Mouse (Mus musculus): ENCODE measurements at regions not wholly inside any gene's neighbourhood (a gene's known extent, or its start where the extent isn't known, plus 50 kb on each side); places are given as distances from the start of the nearest gene placed in this dataset.

DNA sequence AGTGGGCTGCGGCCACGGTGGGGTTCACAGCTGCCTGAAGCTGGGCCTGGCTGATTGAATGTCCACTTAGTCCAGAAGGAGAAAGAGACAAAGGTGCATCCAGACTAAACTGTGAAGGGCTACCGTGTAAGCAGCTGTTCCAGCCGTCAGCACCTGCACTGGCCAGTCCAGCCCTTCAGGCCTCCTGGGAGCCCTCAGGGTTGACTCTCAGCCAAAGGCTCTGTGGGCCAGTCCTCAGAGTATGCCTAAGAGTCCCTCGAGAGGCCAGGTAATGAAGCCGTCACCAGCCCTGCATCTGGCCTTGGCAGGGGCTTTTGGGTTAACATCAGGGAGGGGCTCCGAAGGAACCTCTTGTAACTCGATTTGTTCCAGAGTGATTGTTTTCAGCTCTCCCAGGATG is 187.4 kb downstream of the Gpd2 start:
- DNase-seq (ENCODE audit: low spot score in 2 of 2): no peak

GRCm38 (mm10) chr2:57425439-57425838 is 188.0 kb downstream of the Gpd2 start:
- no peak for DNase-seq (ENCODE audit: low spot score in 2 of 2)

GRCm38 (mm10) chr2:57450996-57451770 is 213.7 kb downstream of the Gpd2 start:
- peak in 1 of 2 experiments; percentile 76 for DNase-seq (ENCODE audit: low spot score in 2 of 2)

DNA sequence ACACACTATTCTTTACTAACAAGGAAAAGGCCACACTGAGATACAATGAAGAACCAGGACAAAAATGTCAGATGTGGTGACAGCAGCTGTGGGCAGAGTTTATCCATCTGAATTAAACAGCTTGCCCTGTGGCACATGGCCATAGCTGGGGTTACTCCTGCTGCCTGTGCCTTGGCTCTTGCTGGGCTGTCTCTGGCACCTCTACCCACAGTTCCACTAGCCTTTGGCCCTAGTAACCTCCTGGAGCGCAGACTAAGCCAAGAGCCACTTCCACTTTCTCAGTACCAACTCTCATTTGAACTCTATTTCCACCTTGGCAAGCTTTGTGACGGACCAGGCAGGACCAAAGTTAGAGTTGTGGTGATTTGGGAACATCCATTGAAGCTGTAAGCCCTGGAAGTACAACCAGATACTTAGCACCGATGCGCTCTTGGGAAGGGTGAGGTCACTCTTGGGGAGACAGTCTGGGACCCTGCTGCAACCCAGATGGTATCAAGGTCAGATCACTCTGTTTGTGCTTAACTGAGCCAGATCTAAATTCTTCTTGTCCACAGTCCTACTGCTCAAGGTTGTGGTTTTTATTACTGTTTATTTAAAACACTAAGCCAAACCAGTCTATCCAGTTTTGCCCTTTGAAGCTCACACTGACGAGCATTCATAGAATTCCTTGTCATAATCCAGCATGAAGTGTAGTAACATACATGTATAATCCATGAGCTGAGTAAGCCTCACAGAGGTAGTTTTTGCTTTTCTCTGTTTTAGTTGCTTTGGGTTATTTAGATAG is 216.7 kb downstream of the Gpd2 start:
- no peak for DNase-seq (ENCODE audit: low spot score in 2 of 2)

- DNase-seq (ENCODE audit: low spot score in 2 of 2): peak in 1 of 2 experiments; percentile 71
Measured at GRCm38 (mm10) chr2:57459901-57460300, 222.5 kb downstream of the Gpd2 start.

DNA sequence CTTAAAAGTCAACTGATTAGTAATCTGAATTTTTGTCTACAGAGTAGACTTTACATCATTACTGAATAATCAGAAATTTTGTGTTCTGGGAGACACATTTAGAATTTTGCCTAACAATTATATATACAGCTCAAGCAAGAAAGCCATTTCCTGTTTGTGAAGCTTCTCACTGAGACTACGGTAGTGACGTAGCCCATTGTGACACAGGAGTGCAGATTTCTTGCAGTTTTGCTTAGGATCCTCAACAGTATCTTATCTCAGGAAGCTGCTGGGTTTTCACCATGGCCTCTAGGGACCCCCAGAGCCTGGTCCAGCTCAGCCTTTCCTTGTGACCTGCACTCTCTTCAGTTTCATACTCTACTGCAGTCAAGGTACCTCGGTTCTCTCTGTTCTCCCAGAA is 236.4 kb downstream of the Gpd2 start:
- no peak for DNase-seq (ENCODE audit: low spot score in 2 of 2)

DNA sequence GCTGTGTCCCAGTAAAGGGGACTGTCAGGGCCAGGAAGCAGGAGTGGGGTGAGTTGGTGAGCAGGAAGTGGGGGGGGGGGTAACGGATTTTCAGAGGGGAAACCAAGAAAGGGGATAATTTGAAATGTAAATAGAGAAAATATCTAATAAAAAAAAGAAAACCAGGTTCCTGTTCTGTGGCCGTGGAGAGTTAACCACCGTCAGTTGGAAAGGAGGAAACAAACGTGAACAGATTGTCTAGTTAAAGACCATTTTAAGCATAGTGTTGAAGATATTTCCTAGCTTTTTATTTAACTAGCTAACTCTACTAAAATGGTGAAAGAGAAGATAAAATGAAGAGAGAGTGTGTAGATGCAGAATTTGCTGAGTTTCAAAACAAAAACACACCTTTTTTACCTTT is 254.7 kb downstream of the Gpd2 start:
- no peak for DNase-seq (ENCODE audit: low spot score in 2 of 2)

GRCm38 (mm10) chr2:57492914-57493621 is 255.6 kb downstream of the Gpd2 start:
- DNase-seq (ENCODE audit: low spot score in 2 of 2): no peak

DNA sequence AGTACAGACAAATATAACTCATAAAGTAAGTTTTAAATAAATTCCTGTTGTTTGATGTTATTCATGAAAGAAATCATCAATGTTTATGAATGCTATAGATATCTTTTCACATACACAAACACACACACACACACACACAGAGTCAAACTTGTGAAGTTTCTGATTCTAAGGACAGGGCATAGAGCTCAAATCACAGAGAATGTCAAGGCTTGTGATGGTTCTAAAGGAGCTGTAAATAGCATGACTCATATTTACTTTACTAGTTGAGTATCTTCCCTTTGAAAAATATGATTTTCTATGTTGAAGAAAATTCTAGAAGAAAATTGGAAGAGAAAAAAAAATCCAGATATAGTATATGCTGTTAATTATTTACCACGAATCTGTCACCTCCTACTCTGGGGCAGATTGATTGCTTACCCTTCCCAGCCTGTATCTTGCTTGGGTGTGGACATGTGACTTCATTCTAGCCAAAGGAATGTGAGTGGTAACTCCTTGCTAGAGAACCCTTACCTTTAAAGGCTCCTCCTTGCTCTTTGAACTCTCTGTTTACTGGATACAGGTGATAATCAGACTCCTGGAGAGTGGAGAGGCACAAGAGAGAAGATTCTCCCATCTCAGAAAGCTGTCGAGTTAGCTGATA is 259.0 kb downstream of the Gpd2 start:
- no peak for DNase-seq (ENCODE audit: low spot score in 2 of 2)

DNA sequence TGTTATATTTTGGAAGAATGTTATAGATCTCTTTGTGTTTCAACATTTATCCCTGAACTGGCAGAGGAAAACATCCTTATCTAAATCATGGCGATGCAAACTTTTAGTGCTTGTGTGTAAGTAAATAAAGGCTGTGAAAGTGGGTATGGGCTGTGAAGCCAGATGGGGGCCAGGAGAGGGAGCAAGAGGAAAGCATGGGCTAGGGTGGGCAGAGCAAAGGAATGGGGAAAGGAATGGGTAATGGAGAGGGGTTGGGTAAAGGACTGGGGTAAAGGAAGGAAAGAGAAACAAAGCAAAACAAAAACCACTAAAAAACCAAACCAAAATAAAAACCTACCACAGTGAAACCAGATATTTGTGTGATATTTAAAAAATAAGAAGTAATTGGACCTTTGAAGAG is 260.5 kb downstream of the Gpd2 start:
- no peak for DNase-seq (ENCODE audit: low spot score in 2 of 2)

DNA sequence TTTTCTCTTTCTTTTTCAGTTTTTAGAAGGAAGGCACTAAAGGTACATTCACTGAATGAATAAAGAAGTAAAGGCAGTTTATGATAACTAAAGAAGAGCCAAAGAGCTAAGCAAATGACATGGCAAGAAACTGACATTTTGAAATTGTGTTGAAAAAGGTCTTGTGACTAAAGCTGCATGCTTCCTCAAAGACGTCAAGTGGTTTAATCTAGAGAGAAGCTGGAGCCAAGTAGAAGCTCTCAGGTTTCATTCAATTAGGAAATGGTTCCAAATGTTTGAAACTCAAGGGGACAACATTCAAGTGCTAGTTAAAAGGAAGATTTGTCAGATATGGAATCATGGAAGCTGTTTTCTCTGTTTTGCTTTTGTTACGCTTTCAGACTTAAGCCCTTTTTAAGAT is 267.2 kb downstream of the Gpd2 start:
- no peak for DNase-seq (ENCODE audit: low spot score in 2 of 2)

DNA sequence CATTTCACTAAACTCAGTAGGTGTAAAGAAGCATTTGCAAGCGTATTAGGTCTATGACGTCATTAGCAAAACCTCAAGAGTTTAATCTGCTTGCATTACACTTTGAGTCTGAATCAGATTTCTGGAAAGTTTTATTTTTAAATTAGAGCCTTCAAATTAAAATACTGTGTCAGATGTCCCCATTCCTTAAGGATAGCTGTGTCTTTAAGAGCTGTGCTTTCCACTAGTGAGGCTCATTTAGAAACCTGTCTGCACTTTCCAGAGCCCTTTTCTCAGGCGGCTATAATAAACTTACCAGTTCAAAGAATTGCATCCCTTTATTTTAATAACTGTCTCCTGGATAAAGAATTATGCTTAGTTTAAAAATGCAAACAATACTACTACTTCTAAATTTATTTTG is 285.0 kb downstream of the Gpd2 start:
- DNase-seq (ENCODE audit: low spot score in 2 of 2): no peak

DNA sequence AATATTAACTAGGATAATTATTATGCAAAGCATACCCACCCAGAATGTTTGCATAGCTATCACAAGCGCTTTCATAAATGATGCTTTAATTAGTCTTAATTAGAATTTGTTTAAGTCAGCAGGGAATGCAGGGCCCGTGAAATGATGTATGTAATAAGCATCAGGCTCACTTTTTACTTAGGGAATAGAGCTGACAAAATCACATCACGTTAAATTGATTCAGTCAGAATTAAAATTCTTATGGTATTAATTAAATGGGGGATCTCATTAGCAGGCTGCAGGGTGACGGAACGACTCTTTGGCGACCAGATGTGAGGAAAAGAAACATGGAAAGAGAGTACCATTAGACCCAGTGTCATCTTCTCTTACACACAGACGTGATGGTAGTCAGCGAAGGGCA is 285.5 kb downstream of the Gpd2 start:
- DNase-seq (ENCODE audit: low spot score in 2 of 2): no peak

- no peak for DNase-seq (ENCODE audit: low spot score in 2 of 2)
Measured at GRCm38 (mm10) chr2:57527966-57528365, 290.5 kb downstream of the Gpd2 start.

GRCm38 (mm10) chr2:57539842-57540241 is 302.4 kb downstream of the Gpd2 start:
- no peak for DNase-seq (ENCODE audit: low spot score in 2 of 2)

DNA sequence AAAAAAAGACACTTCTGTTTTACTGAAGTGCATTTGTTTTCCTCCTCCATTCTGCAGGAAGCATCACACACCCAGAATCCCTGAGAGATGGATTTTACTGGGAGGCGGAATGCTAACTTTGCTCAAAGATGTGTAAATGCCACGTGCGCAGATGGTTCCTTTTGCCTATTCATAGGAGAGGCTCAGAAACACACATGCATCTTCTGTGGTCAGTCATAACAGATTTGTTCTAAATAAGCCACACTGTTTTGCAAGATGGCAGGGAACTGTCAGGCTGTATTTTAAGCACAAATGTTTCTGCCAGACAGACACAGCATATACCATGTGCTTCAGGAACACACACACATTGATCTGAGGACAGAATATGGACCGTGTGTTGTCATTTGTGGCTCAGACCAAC is 327.8 kb downstream of the Gpd2 start:
- DNase-seq (ENCODE audit: low spot score in 2 of 2): peak; percentile 6 to 47

GRCm38 (mm10) chr2:57566103-57566502 is 328.7 kb downstream of the Gpd2 start:
- DNase-seq (ENCODE audit: low spot score in 2 of 2): no peak

GRCm38 (mm10) chr2:57567183-57567582 is 329.7 kb downstream of the Gpd2 start:
- no peak for DNase-seq (ENCODE audit: low spot score in 2 of 2)

- DNase-seq (ENCODE audit: low spot score in 2 of 2): no peak
Measured at GRCm38 (mm10) chr2:57587065-57587464, 349.6 kb downstream of the Gpd2 start.

DNA sequence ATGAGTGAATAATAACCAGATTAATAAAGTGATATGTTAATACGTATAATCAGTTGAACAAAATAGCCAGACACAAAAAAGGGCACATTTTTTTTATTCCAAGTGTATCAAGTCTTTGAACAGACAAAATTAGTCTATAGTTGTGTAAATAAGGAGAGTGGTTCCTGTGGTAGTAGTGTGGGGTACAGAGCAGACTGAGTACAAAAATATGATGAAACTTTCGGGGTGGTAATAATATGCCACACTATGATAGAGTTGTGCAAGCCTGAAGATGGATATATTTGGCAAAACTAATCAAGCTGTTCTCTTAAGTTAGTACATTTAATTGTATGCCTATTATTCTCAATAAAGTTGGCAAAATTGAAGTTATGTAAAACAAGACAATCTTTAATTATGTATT is 356.1 kb downstream of the Gpd2 start:
- no peak for DNase-seq (ENCODE audit: low spot score in 2 of 2)

DNA sequence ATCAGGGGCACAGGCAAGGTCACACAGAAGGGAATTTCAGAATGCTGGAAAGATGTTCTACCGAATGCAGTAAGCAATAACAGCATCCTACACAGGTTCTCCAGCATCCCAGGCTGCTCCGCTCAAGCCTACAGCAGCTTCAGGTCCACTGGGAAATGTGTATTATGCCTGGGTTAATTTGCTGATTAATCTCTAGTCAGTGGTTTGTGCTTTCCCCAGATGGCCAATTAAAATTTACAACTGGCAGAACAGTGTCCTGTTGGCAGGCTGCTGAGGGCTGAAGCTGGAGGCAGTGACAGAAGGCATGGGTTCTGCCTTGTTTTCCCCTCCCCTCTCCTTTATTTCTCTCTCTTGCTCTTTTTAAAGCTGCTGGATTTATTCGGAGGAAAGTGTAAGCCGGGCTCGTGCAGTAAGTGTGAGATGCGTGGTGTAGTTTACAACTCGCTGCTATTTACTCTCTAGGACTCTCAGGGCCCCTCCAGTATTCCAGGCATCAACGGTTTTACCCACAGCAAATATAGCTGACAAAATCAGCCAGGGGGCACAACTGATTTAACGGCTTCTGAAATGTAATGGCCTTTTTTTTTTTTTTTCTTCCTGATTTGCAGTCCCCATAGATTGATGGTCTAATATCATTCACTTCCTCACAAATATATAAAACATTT is 360.4 kb downstream of the Gpd2 start:
- DNase-seq (ENCODE audit: low spot score in 2 of 2): peak; percentile 35 to 49
